Mouse (Mus musculus): ENCODE data around the gene Hunk.

DNA sequence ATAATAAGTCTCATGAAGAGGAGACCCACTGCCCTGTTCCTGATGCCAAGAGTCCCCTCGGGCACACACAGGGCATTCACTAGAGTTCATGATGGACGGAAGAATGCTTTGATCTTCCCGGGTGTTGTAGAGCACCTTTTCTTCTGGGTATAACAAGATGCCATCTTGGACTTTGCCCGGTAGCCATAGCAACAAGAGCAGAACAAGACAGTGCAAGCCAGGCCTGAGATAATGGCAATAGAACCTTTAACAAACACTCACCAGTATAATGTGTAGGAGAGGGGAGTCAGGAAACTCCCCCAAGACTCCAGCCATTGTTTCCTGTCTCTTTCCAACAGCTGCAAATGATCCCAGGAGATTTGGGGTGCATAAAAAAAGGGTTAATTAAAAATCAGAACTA lies 8.9 kb downstream of the Hunk start:
- TF ChIP-seq CTCF (IDR thresholded peaks at IDR 0.05; ENCODE audit: low read depth, low read length), result no peak
- no peak for TF ChIP-seq POLR2A (IDR thresholded peaks at IDR 0.05; ENCODE audit: extremely low read depth, insufficient read depth, low read length)

Measured in liver, adult 2 months (tissue).